Mouse (Mus musculus): Measurements from ENCODE around the gene Calca. TPM values are rescaled to one million over a fixed set of nuclear protein-coding genes. Genes with fewer than 3 reads are reported as not detected.
"Not testable (repeated sequence)": the region's sequence is repeated elsewhere in the genome, so short reads cannot be mapped to it uniquely, and the experiment has no call there.

The Calca gene
- under 1 TPM in 1 of 2 experiments, not detected in 1; 0.69 TPM for polyA plus RNA-seq (2017; shearing (Covaris generic))

DNA sequence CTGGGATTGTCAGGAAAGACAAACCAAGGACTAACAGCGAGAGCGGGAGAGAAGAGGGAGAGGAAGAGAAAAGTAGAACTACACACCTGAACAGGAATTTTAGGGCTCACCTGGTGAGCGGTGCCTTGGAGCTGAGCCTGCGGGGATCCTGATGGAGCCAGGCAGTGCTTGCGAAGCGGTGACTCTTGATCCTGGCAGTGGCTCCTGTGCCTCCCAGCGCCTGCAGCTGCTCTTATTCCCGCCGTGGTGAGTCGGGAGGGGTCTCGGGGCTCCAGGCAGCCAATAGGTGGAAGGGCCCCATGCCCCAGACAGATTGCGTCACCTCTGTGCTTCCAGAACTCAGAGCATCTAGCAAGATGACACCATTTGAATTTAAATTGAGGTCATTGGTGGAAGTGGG is at the start of gene Calca:
Calca (minus strand) TSS at position 256 of the 400 bp plus-strand sequence.
- no peak for ATAC-seq

DNA sequence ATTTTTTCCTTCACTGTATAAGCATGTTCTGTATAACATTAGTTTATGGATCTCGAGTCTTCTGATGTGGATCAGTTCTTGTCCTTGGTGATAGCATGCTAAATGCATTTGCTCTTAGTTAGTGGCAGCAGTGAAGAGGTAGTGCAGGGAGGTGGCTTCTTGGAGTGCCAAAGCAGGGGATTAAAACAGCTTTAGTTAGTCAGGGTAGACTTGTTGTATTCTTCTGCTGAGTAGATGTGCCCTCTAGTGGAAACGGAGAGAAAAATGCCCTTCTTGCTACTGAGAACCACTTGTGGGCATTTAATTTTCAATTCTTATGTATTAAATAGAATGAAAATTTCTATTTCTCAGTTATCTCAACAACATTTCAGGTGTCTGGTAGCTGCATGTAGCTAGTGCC is 36.5 kb upstream of the Calca start:
- ATAC-seq: peak; percentile 43

DNA sequence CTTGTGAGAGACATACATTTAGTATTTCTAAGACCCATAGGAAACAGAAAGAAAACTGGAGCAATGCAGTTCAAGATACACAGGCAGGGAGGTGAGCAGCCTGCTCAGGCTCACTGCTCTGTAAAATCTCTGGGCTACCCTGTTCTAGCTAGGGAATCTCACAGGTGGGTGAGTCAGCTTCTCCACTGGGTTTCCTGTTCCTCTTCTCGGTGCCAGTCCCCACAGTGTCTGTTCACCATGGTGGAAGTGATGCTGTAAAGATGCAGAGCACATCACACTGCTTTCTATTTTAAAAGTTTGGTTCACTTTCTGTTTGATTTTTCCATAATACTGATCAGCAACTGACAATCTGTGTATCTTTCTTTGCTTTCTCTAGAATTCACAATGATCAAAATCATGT is 35.2 kb upstream of the Calca start:
- no peak for ATAC-seq

DNA sequence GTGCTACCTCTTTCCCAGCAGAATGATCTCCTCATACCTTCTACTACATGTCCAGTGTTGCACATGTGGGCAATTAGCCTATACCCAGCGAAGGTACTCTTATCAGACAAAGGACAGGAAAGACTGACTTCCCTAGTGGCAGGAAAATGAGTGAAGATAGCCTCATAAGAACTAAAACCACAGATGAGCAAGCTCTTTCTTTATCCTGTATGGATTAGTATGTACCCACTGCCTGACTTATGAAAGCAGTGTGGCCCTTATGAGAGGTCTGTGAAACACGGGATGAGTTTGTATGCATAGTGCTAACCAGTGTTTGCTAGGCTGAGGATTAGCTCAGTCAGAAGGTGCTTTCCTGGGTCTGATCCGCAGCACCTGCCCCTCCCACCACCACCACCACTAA is 13.6 kb upstream of the Calca start:
- ATAC-seq: no peak

DNA sequence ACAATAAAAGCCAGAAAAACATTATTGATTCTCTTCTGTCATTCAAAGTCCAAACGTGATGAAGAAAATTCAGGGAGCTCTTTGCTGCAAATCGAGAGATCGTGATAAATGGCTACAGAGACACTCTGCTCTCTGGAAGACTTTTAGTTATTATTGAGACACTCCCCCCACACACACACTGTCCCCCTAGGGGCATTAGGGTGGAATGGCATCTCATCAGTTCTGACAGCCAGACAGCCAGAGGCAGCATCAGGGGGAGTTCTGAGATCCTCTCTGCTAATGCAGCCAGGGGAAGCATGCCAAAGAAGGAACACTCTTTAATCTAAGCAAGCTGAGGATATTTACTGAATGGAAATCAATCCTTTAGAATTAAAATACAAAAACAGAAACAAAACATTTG is 12.6 kb upstream of the Calca start:
- no peak for ATAC-seq

DNA sequence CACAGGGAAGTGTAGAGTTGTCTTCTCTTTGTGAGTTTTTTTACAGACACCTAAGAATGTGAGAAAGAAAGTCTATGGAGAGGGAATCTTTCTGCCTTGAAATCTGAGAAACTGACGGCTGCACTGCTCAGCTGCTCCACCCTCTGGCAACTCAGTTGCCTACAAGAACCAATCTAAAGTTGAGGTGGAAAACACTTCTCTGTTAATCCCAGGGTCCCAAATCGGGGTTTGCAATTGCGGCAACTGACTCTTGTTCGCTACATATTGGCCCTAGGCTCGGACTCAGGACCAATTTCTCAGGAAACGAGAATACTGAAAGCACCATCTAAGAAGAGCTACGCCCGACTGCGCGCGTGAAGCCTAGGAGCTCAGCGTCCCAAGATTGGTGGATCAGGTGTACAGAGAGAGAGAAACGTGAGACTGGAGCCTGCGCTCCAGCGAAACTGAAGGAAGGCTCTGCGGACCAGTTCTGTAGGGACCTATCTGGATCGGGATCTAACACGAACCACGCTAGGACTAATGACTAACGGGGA is 522 bp downstream of the Calca start:
- ATAC-seq: peak; percentile 61

DNA sequence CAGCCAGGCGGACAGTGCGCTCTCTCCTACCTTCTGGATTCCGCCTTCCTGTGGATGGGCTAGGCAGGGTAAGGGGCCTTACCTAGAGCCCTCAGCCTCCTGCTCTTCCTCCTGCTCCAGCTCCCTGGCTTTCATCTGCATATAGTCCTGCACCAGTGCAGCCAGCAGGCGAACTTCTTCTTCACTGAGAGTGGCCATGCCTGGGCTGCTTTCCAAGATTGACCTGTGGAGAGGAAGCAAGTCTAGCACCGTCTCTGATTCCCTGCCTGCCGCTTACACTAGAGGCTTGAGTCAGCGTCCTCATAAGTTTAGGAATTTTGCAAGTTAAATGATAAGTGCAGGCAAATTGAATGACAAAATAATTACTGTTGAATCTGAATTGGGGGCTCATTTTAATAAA is 1.8 kb downstream of the Calca start:
- no peak for ATAC-seq

DNA sequence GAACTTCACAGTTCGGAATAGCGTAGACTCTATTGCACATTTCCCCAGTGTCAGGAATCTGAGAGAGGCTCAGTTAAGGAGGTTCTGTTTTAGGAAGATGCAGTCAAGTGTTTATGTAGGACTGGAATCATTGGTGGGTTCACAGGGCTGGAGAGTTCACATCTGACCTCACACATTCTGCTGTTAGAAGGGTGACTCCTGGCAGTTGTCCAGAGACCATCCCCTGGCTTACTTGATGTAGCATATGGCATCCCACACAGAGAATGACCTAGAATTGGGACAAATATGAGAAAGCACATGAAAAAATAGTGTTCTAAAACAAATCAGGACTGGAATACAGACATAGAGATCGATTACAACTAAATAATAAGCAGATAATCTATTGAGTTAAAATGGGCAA is 10.2 kb downstream of the Calca start:
- ATAC-seq: no peak

DNA sequence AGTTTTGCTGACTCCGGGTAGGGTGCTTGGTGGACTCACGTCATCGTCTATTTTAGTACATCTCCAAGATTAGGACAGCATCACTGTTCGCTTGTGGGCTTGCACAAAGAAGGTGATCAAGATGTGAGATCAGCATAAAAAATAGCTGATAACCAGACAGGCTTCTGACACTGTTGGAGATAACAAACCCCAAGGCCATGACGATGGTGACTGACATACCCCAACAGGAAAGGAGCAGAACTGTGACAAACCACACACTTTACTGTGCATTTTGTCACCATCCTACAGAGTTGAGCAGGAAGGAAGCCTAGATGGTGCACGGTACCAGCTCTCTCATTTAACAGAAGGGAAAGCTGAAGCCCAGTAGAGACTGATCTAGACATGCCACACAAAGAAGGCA is 19.4 kb downstream of the Calca start:
- ATAC-seq: peak; percentile 43

DNA sequence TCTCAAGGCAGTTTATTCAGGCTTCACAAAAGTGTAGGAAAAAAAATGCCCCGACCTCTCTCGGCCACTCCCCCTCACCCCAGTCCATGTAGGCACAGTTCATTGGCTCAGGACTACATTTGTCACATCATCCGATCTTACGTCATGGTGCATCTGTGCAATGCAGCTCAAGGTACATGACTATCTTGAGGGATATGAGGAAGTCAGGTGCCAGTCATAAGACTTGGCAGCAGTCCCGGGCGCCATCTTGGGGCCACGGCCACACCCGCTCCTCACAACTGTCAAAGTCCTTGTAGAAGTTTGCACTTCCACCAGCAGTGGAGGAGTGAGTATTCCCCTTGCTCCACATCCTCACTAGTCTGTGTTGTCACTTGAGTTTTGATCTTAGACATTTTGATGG is 41.8 kb downstream of the Calca start:
- not testable (repeated sequence) for ATAC-seq

DNA sequence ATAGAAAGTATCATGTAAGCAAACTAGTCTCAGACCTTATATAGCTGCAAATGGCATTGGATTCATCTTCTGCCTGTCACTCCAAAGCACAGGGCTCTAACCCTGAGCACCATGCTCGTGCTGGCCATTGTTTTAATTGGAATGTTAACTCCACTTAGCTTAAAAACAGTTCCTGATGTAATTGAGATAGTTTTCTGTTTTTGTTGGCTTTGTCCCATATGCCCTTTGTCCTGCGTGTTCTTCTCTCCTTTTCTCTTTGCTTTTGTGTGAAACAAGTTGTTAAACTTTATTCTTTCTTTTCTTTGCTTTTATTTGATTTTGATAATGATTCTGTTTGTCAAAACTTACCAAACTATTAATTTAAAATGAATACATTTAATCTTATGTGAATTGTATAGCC is 53.7 kb downstream of the Calca start:
- ATAC-seq: no peak

Other genes with a start within 250 kb of the Calca start
- 1 to 10 TPM; 1.6 to 2.1 TPM for gene Pde3b, start 221.1 kb downstream of the Calca start, polyA plus RNA-seq (2017; shearing (Covaris generic))
- gene Cyp2r1, start 73.4 kb downstream of the Calca start, polyA plus RNA-seq (2017; shearing (Covaris generic)): under 1 TPM in 1 of 2 experiments, not detected in 1; 0.83 TPM
- gene Calcb, start 82.3 kb upstream of the Calca start, polyA plus RNA-seq (2017; shearing (Covaris generic)): not detected
- gene Insc, start 107.3 kb upstream of the Calca start, polyA plus RNA-seq (2017; shearing (Covaris generic)): 1 to 10 TPM in 1 of 2 experiments, not detected in 1; 1.2 TPM

All from activated CD4-positive, CD25-positive, alpha-beta regulatory T cell, adult 4 months (primary cell).